Mouse (Mus musculus): ENCODE results near the gene Smarcd3. TPM values are rescaled to one million over a fixed set of nuclear protein-coding genes. Genes with fewer than 3 reads are reported as not detected.
"Not testable (repeated sequence)": the region's sequence is repeated elsewhere in the genome, so short reads cannot be mapped to it uniquely, and the experiment has no call there.

Smarcd3 gene
- polyA plus RNA-seq, 1 experiment = 128 TPM

DNA sequence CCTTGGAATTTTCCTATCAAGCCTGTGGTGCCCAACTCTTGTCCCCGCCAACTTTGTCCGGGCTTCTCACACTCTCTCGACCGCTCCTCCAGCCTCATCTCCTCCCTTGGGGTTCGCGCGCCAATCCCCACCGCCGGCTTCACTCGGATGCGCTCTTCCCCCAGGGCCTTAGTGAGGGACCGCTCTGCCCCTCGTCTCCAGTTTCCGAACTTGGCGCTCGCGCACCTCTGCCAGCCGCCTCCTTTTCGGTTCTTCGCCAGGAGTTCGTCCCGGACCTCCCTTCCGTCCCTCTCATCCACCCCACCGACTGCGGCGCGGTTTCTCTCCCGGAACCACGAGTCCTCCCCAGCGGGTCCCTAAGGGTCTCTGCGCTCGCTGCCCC lies 47.4 kb downstream of the Smarcd3 start:
- Histone ChIP-seq H3ac (ENCODE audit: control insufficient read depth, insufficient read length) (peak overlapping the region; percentile 77), H3K4me2 (ENCODE audit: low read depth) (peak overlapping the region; percentile 96), H3K4me3 (peak overlapping the region; percentile 87), H3K27me3 (ENCODE audit: control insufficient read depth, insufficient read depth, insufficient read length) (no peaks in the 10 kb centered on the region), H3K79me2 (ENCODE audit: control insufficient read depth, insufficient read depth) (peaks cover 27% of the 10 kb centered on the region), H3K36me3 (ENCODE audit: control insufficient read depth, insufficient read depth) (peaks cover 31% of the 10 kb centered on the region)
- no peak for TF ChIP-seq MYOG (IDR thresholded peaks at IDR 0.05; ENCODE audit: control insufficient read depth in 1 of 3, insufficient read depth in 1 of 3, insufficient read length in 2 of 3, low read depth in 2 of 3)
- no peak for TF ChIP-seq REST (IDR thresholded peaks at IDR 0.05; ENCODE audit: insufficient read depth, insufficient read length)
- TF ChIP-seq MAX (IDR thresholded peaks at IDR 0.05; ENCODE audit: low read depth) = no peak
- no peak for TF ChIP-seq SRF (IDR thresholded peaks at IDR 0.05; ENCODE audit: control insufficient read depth, insufficient read length, low read depth)
- no peak for TF ChIP-seq E2F4 (IDR thresholded peaks at IDR 0.05; ENCODE audit: insufficient read depth)
- no peak for TF ChIP-seq TCF12 (IDR thresholded peaks at IDR 0.05; ENCODE audit: insufficient read depth, poor library complexity, severe bottlenecking)
- no peak for TF ChIP-seq MYOD1 (IDR thresholded peaks at IDR 0.05; ENCODE audit: control insufficient read depth in 1 of 3, insufficient read length in 2 of 3, low read depth in 2 of 3)
- TF ChIP-seq USF1 (IDR thresholded peaks at IDR 0.05; ENCODE audit: low read depth) = no peak
- TF ChIP-seq CEBPB (IDR thresholded peaks at IDR 0.05; ENCODE audit: insufficient read depth, poor library complexity, severe bottlenecking) = no peak
- no peak for TF ChIP-seq TCF3 (IDR thresholded peaks at IDR 0.05; ENCODE audit: insufficient read length, low read depth)
- no peak for TF ChIP-seq POLR2A (IDR thresholded peaks at IDR 0.05; ENCODE audit: insufficient read length, low read depth)
- TF ChIP-seq POLR2AphosphoS2 (IDR thresholded peaks at IDR 0.05; ENCODE audit: insufficient read length, low read depth) = no peak

DNA sequence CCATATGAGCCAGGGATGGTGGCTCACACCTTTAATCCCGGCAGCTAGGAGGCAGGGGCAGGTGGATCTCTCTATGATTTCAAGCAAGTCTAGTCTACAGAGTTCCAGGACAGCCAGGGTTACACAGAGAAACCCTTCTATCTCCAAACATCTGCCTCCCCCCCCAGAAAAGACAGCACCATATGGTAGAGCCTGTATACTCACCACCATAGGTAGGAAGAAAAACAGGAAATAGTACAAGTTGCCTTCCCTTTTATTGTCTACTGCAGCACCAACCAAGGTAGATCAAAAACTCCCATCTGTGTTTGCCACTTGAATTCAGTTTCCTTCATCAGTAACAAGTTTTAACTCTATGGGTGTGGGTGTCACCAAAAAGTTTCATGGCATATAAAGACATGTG lies 48.3 kb downstream of the Smarcd3 start:
- H3K27me3 ChIP-seq (ENCODE audit: control insufficient read depth, insufficient read depth, insufficient read length) = no peaks in the 10 kb centered on the region
- H3K4me2 ChIP-seq (ENCODE audit: low read depth) = peak overlapping the region; percentile 96
- H3K79me2 ChIP-seq (ENCODE audit: control insufficient read depth, insufficient read depth) = peaks cover 27% of the 10 kb centered on the region
- peak overlapping the region; percentile 87 for H3K4me3 ChIP-seq
- no peak for TF ChIP-seq TCF3 (IDR thresholded peaks at IDR 0.05; ENCODE audit: insufficient read length, low read depth)
- no peak for TF ChIP-seq CEBPB (IDR thresholded peaks at IDR 0.05; ENCODE audit: insufficient read depth, poor library complexity, severe bottlenecking)
- TF ChIP-seq TCF12 (IDR thresholded peaks at IDR 0.05; ENCODE audit: insufficient read depth, poor library complexity, severe bottlenecking) = no peak
- TF ChIP-seq MAX (IDR thresholded peaks at IDR 0.05; ENCODE audit: low read depth) = no peak
- TF ChIP-seq POLR2A (IDR thresholded peaks at IDR 0.05; ENCODE audit: insufficient read length, low read depth) = no peak
- TF ChIP-seq REST (IDR thresholded peaks at IDR 0.05; ENCODE audit: insufficient read depth, insufficient read length) = no peak
- TF ChIP-seq E2F4 (IDR thresholded peaks at IDR 0.05; ENCODE audit: insufficient read depth) = no peak
- no peak for TF ChIP-seq POLR2AphosphoS2 (IDR thresholded peaks at IDR 0.05; ENCODE audit: insufficient read length, low read depth)
- no peak for TF ChIP-seq SRF (IDR thresholded peaks at IDR 0.05; ENCODE audit: control insufficient read depth, insufficient read length, low read depth)
- TF ChIP-seq MYOG (IDR thresholded peaks at IDR 0.05; ENCODE audit: control insufficient read depth in 1 of 3, insufficient read depth in 1 of 3, insufficient read length in 2 of 3, low read depth in 2 of 3) = no peak
- no peak for TF ChIP-seq MYOD1 (IDR thresholded peaks at IDR 0.05; ENCODE audit: control insufficient read depth in 1 of 3, insufficient read length in 2 of 3, low read depth in 2 of 3)
- no peak for TF ChIP-seq USF1 (IDR thresholded peaks at IDR 0.05; ENCODE audit: low read depth)
- H3ac ChIP-seq (ENCODE audit: control insufficient read depth, insufficient read length) = no peak overlapping the region
- peaks cover 39% of the 10 kb centered on the region for H3K36me3 ChIP-seq (ENCODE audit: control insufficient read depth, insufficient read depth)

- Histone ChIP-seq H3ac (ENCODE audit: control insufficient read depth, insufficient read length) (no peak within 1 kb of the TSS), H3K27me3 (ENCODE audit: control insufficient read depth, insufficient read depth, insufficient read length) (peaks cover 35% of the 10 kb centered on the region), H3K36me3 (ENCODE audit: control insufficient read depth, insufficient read depth) (no peaks in the 10 kb centered on the region), H3K79me2 (ENCODE audit: control insufficient read depth, insufficient read depth) (no peaks in the 10 kb centered on the region), H3K4me3 (no peak within 1 kb of the TSS), H3K4me2 (ENCODE audit: low read depth) (no peak within 1 kb of the TSS)
- TF ChIP-seq POLR2AphosphoS2 (IDR thresholded peaks at IDR 0.05; ENCODE audit: insufficient read length, low read depth) = no peak
- TF ChIP-seq MYOG (IDR thresholded peaks at IDR 0.05; ENCODE audit: control insufficient read depth in 1 of 3, insufficient read depth in 1 of 3, insufficient read length in 2 of 3, low read depth in 2 of 3) = no peak
- TF ChIP-seq MAX (IDR thresholded peaks at IDR 0.05; ENCODE audit: low read depth) = no peak
- no peak for TF ChIP-seq TCF12 (IDR thresholded peaks at IDR 0.05; ENCODE audit: insufficient read depth, poor library complexity, severe bottlenecking)
- TF ChIP-seq SRF (IDR thresholded peaks at IDR 0.05; ENCODE audit: control insufficient read depth, insufficient read length, low read depth) = no peak
- no peak for TF ChIP-seq MYOD1 (IDR thresholded peaks at IDR 0.05; ENCODE audit: control insufficient read depth in 1 of 3, insufficient read length in 2 of 3, low read depth in 2 of 3)
- TF ChIP-seq REST (IDR thresholded peaks at IDR 0.05; ENCODE audit: insufficient read depth, insufficient read length) = no peak
Measured at GRCm38 (mm10) chr5:24556709-24557108, 67.5 kb downstream of the Smarcd3 start, which contains the start of gene 4931409K22Rik. TSS of gene 4931409K22Rik (minus strand) at chr5:24556809.

GRCm38 (mm10) chr5:24555335-24555734 lies 68.9 kb downstream of the Smarcd3 start:
- not testable (repeated sequence) for H3K79me2 ChIP-seq (ENCODE audit: control insufficient read depth, insufficient read depth); H3ac ChIP-seq (ENCODE audit: control insufficient read depth, insufficient read length); H3K4me3 ChIP-seq; H3K36me3 ChIP-seq (ENCODE audit: control insufficient read depth, insufficient read depth); H3K4me2 ChIP-seq (ENCODE audit: low read depth)
- H3K27me3 ChIP-seq (ENCODE audit: control insufficient read depth, insufficient read depth, insufficient read length) = peaks cover 49% of the 10 kb centered on the region

GRCm38 (mm10) chr5:24553621-24554244 lies 70.5 kb downstream of the Smarcd3 start:
- no peaks in the 10 kb centered on the region for H3K79me2 ChIP-seq (ENCODE audit: control insufficient read depth, insufficient read depth)
- H3K36me3 ChIP-seq (ENCODE audit: control insufficient read depth, insufficient read depth) = no peaks in the 10 kb centered on the region
- H3ac ChIP-seq (ENCODE audit: control insufficient read depth, insufficient read length) = no peak overlapping the region
- no peak for TF ChIP-seq POLR2A (IDR thresholded peaks at IDR 0.05; ENCODE audit: insufficient read length, low read depth)
- TF ChIP-seq TCF12 (IDR thresholded peaks at IDR 0.05; ENCODE audit: insufficient read depth, poor library complexity, severe bottlenecking) = no peak
- TF ChIP-seq TCF3 (IDR thresholded peaks at IDR 0.05; ENCODE audit: insufficient read length, low read depth) = no peak
- no peak for TF ChIP-seq USF1 (IDR thresholded peaks at IDR 0.05; ENCODE audit: low read depth)
- no peak for TF ChIP-seq MYOD1 (IDR thresholded peaks at IDR 0.05; ENCODE audit: control insufficient read depth in 1 of 3, insufficient read length in 2 of 3, low read depth in 2 of 3)
- no peak for TF ChIP-seq MAX (IDR thresholded peaks at IDR 0.05; ENCODE audit: low read depth)
- no peak for TF ChIP-seq POLR2AphosphoS2 (IDR thresholded peaks at IDR 0.05; ENCODE audit: insufficient read length, low read depth)
- TF ChIP-seq CEBPB (IDR thresholded peaks at IDR 0.05; ENCODE audit: insufficient read depth, poor library complexity, severe bottlenecking) = no peak
- no peak for TF ChIP-seq MYOG (IDR thresholded peaks at IDR 0.05; ENCODE audit: control insufficient read depth in 1 of 3, insufficient read depth in 1 of 3, insufficient read length in 2 of 3, low read depth in 2 of 3)
- no peak for TF ChIP-seq E2F4 (IDR thresholded peaks at IDR 0.05; ENCODE audit: insufficient read depth)
- no peak for TF ChIP-seq REST (IDR thresholded peaks at IDR 0.05; ENCODE audit: insufficient read depth, insufficient read length)
- TF ChIP-seq SRF (IDR thresholded peaks at IDR 0.05; ENCODE audit: control insufficient read depth, insufficient read length, low read depth) = no peak
- H3K4me3 ChIP-seq = no peak overlapping the region
- H3K4me2 ChIP-seq (ENCODE audit: low read depth) = no peak overlapping the region
- peaks cover 65% of the 10 kb centered on the region for H3K27me3 ChIP-seq (ENCODE audit: control insufficient read depth, insufficient read depth, insufficient read length)

All from myocyte (in vitro differentiated cells).